Mouse (Mus musculus) hindbrain, embryonic 16.5 days (tissue): ENCODE results near the gene Zfp385c. TPM values are rescaled to one million over a fixed set of nuclear protein-coding genes. Genes with fewer than 3 reads are reported as not detected.

Source experiments
- ATAC-seq: fragments of 200-750 bp; cut with Nextera tagmentation; 2 replicates; pipeline ENCODE4 v1.8.0; 2017; ENCODE audit warnings: moderate TSS enrichment, moderate library complexity
- H3K27ac ChIP-seq: fragments of 300-500 bp; sonication (generic); 2 replicates; pipeline ENCODE4 v1.5.1; 2014; ENCODE audit warnings: low read depth, mild to moderate bottlenecking, control low read depth, low read length, moderate library complexity
- H3K27me3 ChIP-seq: fragments of 300-500 bp; sonication (generic); replicated peaks from 2 replicates; pipeline ENCODE4 v1.6.1; 2014; ENCODE audit warnings: low read length; ENCODE audit not compliant: control insufficient read depth, insufficient read depth
- H3K36me3 ChIP-seq: fragments of 300-500 bp; sonication (generic); 2 replicates; pipeline ENCODE4 v1.6.1; 2014; ENCODE audit warnings: mild to moderate bottlenecking, low read length, moderate library complexity, mixed read lengths; ENCODE audit not compliant: control insufficient read depth, insufficient read depth
- H3K4me1 ChIP-seq: fragments of 300-500 bp; sonication (generic); 2 replicates; pipeline ENCODE4 v1.6.1; 2014; ENCODE audit warnings: low read depth, low read length; ENCODE audit not compliant: control insufficient read depth, insufficient read depth
- H3K4me2 ChIP-seq: fragments of 300-500 bp; sonication (generic); 2 replicates; pipeline ENCODE4 v1.6.1; 2014; ENCODE audit warnings: mild to moderate bottlenecking, low read length, control low read depth, moderate library complexity
- H3K4me3 ChIP-seq: fragments of 300-500 bp; sonication (generic); 2 replicates; pipeline ENCODE4 v1.5.1; 2014; ENCODE audit warnings: mild to moderate bottlenecking, low read length, control low read depth, moderate library complexity
- H3K9ac ChIP-seq: fragments of 300-500 bp; sonication (generic); 2 replicates; pipeline ENCODE4 v1.6.1; 2014; ENCODE audit warnings: low read depth, mild to moderate bottlenecking, control low read depth, low read length, moderate library complexity
- H3K9me3 ChIP-seq: fragments of 300-500 bp; sonication (generic); 2 replicates; pipeline ENCODE4 v1.6.1; 2014; ENCODE audit warnings: mild to moderate bottlenecking, low read length, moderate library complexity; ENCODE audit not compliant: control insufficient read depth
- WGBS: fragments of 180-500 bp; shearing (Covaris S2); extraction: QIAGEN DNeasy Blood & Tissue Kit; methylation state at CpG from one replicate; pipeline ENCODE4 v1.1.7; 2014; 5-methylcytosine and 5-hydroxymethylcytosine counted together
- polyA plus RNA-seq: library from polyadenylated mRNA; unstranded; fragments of >200 nt; fragmentation: Nextera tagmentation; extraction: Ambion mirVana; gene quantifications from 2 replicates; pipeline ENCODE4 v1.2.1, GENCODE M21; 2015

Gene Zfp385c
- polyA plus RNA-seq = 2.0 and 2.3 TPM in 2 replicates

DNA sequence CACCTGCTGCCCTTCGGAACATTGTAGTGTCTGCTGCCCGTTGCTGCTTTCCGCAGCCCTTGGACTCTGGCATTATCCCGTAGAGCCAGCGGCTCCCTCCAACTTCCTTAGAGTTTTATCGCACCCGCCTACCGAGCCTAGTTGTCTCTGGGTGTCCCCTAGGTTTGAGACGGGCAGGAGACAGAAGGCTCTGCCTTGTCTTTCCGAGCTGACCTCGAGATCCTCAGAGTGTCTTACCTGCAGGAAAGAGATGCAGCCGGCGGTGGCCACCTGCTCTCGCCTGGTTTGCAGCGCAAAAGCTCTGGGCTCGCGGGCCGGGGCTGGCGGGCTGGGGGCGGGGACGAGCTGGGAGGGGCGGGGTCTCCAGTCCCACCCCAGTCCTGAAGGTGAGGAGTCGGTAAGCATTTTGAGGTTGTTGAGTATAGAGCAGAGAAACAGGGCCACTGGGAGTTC lies at the start of gene Zfp385c:
TSS of gene Zfp385c (minus strand) at position 292 of the 453 bp plus-strand sequence.
- peak within 1 kb of the TSS; percentile 39 for H3K9ac ChIP-seq
- peak within 1 kb of the TSS; percentile 28 for H3K4me3 ChIP-seq
- peak within 1 kb of the TSS; percentile 60 for H3K4me2 ChIP-seq
- no peaks in the 10 kb centered on the region for H3K9me3 ChIP-seq
- ATAC-seq = no peak
- no peaks in the 10 kb centered on the region for H3K36me3 ChIP-seq
- 1% methylated on average over 23 of the region's 23 CpGs for WGBS
- no peak within 1 kb of the TSS for H3K27ac ChIP-seq
- peaks cover 7% of the 10 kb centered on the region for H3K27me3 ChIP-seq
- peaks cover 7% of the 10 kb centered on the region for H3K4me1 ChIP-seq

GRCm38 (mm10) chr11:100741348-100741747 lies 49.1 kb upstream of the Zfp385c start:
- H3K4me1 ChIP-seq = peaks cover 12% of the 10 kb centered on the region
- no peaks in the 10 kb centered on the region for H3K27me3 ChIP-seq
- 76% methylated on average over 6 of the region's 6 CpGs for WGBS
- H3K4me2 ChIP-seq = no peak overlapping the region
- ATAC-seq = no peak
- H3K9ac ChIP-seq = no peak overlapping the region
- H3K27ac ChIP-seq = no peak overlapping the region
- peaks cover 12% of the 10 kb centered on the region for H3K36me3 ChIP-seq
- H3K4me3 ChIP-seq = no peak overlapping the region
- no peaks in the 10 kb centered on the region for H3K9me3 ChIP-seq

DNA sequence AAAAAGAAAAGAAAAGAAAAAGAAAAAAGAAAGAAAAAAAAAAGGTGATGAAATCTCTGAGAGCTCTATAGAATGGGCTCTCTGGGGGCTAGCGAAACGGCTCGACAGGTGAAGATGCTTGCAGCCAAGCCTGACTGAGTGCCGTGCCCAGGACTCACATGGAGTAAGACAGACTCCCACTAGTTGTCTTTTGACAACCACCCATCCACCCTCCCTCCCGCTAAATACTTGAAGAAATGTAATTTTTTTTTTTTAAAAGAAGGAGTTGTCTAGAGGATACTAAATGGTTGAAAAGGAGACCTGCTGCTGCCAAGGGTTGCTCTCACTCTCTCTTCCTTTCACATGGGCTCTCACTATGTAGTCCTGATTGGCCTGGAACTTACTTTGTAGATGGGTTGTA lies 46.5 kb upstream of the Zfp385c start:
- Histone ChIP-seq H3K4me3 (peak overlapping the region; percentile 57), H3K36me3 (peaks cover 7% of the 10 kb centered on the region), H3K27ac (peak overlapping the region; percentile 83), H3K4me2 (peak overlapping the region; percentile 68), H3K27me3 (no peaks in the 10 kb centered on the region), H3K9ac (peak overlapping the region; percentile 72), H3K4me1 (peaks cover 18% of the 10 kb centered on the region), H3K9me3 (no peaks in the 10 kb centered on the region)
- no peak for ATAC-seq
- 15% methylated on average over 5 of the region's 5 CpGs for WGBS

GRCm38 (mm10) chr11:100738066-100738604 lies 45.9 kb upstream of the Zfp385c start, which contains the start of gene Rab5c:
Rab5c (minus strand) TSS chr11:100738215.
- H3K4me3 ChIP-seq = peak within 1 kb of the TSS; percentile 57
- peaks cover 7% of the 10 kb centered on the region for H3K36me3 ChIP-seq
- H3K9me3 ChIP-seq = no peaks in the 10 kb centered on the region
- peak within 1 kb of the TSS; percentile 80 for H3K9ac ChIP-seq
- H3K27ac ChIP-seq = peak within 1 kb of the TSS; percentile 83
- peak within 1 kb of the TSS; percentile 91 for H3K4me2 ChIP-seq
- H3K27me3 ChIP-seq = no peaks in the 10 kb centered on the region
- H3K4me1 ChIP-seq = peaks cover 18% of the 10 kb centered on the region
- WGBS = under 1% methylated on average over 36 of the region's 39 CpGs
- ATAC-seq = peak; percentile 99

GRCm38 (mm10) chr11:100737105-100737733 lies 45.0 kb upstream of the Zfp385c start:
- Histone ChIP-seq H3K27me3 (no peaks in the 10 kb centered on the region), H3K9me3 (no peaks in the 10 kb centered on the region), H3K4me3 (peak overlapping the region; percentile 57), H3K36me3 (peaks cover 7% of the 10 kb centered on the region), H3K4me1 (peaks cover 18% of the 10 kb centered on the region), H3K27ac (peak overlapping the region; percentile 37; the same call in 1 of the 2 replicates), H3K4me2 (peak overlapping the region; percentile 91), H3K9ac (peak overlapping the region; percentile 80)
- ATAC-seq = no peak
- 3% methylated on average over 13 of the region's 13 CpGs for WGBS

- 82% methylated on average over 4 of the region's 4 CpGs for WGBS
- H3K4me1 ChIP-seq = peaks cover 18% of the 10 kb centered on the region
- ATAC-seq = no peak
- H3K9me3 ChIP-seq = no peaks in the 10 kb centered on the region
- H3K27ac ChIP-seq = no peak overlapping the region
- no peak overlapping the region for H3K4me3 ChIP-seq
- H3K36me3 ChIP-seq = peaks cover 6% of the 10 kb centered on the region
- H3K27me3 ChIP-seq = no peaks in the 10 kb centered on the region
- H3K4me2 ChIP-seq = peak overlapping the region; percentile 91
- H3K9ac ChIP-seq = no peak overlapping the region
These were observed 44.5 kb upstream of the Zfp385c start for GRCm38 (mm10) chr11:100736746-100737080.

DNA sequence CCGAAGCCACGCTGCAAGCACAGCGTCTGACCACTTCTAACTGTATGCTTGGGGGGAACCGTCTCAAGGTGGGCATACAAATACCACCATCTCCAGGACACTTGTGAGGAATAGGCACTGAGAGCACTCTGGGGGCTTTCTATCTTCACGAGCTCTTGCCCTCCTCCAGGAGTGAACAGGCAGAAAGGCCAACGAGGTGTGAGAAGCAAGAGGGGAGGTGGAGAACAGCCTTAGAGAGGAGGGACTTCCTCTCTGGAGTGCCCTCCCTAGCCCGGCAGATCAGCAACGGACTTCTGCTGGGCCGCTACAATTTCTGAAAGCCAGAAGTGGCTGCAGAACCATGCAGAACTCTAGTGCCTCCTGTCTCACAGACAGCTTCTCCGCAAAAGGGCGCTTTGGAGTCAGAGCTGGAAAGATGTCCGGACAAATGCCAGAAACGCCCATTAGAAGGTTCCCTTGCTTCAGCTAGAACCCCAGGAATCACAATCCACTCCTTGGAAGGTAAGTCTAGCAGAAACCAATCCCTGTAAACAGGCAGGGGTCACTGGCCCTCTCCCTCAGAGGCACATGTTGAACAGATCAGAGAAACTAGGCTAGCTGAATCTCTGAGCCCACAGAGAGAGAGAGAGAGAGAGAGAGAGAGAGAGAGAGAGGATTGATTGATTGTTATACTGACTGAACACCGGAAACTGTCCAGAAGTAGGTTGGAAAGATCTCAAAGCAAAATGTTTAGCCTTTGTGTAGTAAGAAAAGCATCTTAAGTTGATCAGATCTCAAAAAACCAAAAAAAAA lies 43.9 kb upstream of the Zfp385c start:
- H3K27ac ChIP-seq = no peak overlapping the region
- WGBS = 84% methylated on average over 14 of the region's 14 CpGs
- H3K9me3 ChIP-seq = no peaks in the 10 kb centered on the region
- peaks cover under 1% of the 10 kb centered on the region for H3K36me3 ChIP-seq
- peaks cover 18% of the 10 kb centered on the region for H3K4me1 ChIP-seq
- H3K4me2 ChIP-seq = 0 out of 2 replicates have a peak overlapping the region, but pooled peaks have one; percentile 7
- no peaks in the 10 kb centered on the region for H3K27me3 ChIP-seq
- no peak overlapping the region for H3K9ac ChIP-seq
- no peak overlapping the region for H3K4me3 ChIP-seq
- ATAC-seq = no peak

GRCm38 (mm10) chr11:100735134-100735865 lies 43.0 kb upstream of the Zfp385c start:
- Histone ChIP-seq H3K27ac (no peak overlapping the region), H3K9me3 (no peaks in the 10 kb centered on the region), H3K36me3 (no peaks in the 10 kb centered on the region), H3K4me3 (no peak overlapping the region), H3K27me3 (no peaks in the 10 kb centered on the region), H3K9ac (no peak overlapping the region), H3K4me1 (peaks cover 18% of the 10 kb centered on the region), H3K4me2 (no peak overlapping the region)
- 95% methylated on average over 9 of the region's 9 CpGs for WGBS
- ATAC-seq = no peak
